Mouse (Mus musculus) heart, embryonic 12.5 days (tissue): ENCODE results near the gene Parp14. TPM values are rescaled to one million over a fixed set of nuclear protein-coding genes. Genes with fewer than 3 reads are reported as not detected.

ENCODE experiments used
- ATAC-seq: fragments of 200-750 bp; cut with Nextera tagmentation; 2 replicates; pipeline ENCODE4 v1.8.0; 2017; ENCODE audit warnings: moderate TSS enrichment, moderate library complexity; ENCODE audit not compliant: insufficient number of reproducible peaks, low FRiP score
- H3K27ac ChIP-seq: fragments of 300-500 bp; sonication (generic); 2 replicates; pipeline ENCODE4 v1.5.1; 2016; ENCODE audit warnings: mild to moderate bottlenecking, moderate library complexity; ENCODE audit not compliant: poor library complexity, severe bottlenecking
- H3K27me3 ChIP-seq: fragments of 300-500 bp; sonication (generic); replicated peaks from 2 replicates; pipeline ENCODE4 v1.6.1; 2016; ENCODE audit warnings: mild to moderate bottlenecking, moderate library complexity
- H3K36me3 ChIP-seq: fragments of 300-500 bp; sonication (generic); 2 replicates; pipeline ENCODE4 v1.6.1; 2016; ENCODE audit warnings: mild to moderate bottlenecking, moderate library complexity
- H3K4me1 ChIP-seq: fragments of 300-500 bp; sonication (generic); replicated peaks from 2 replicates; pipeline ENCODE4 v1.6.1; 2016; ENCODE audit warnings: mild to moderate bottlenecking
- H3K4me2 ChIP-seq: fragments of 300-500 bp; sonication (generic); 2 replicates; pipeline ENCODE4 v1.6.1; 2016; ENCODE audit warnings: mild to moderate bottlenecking, moderate library complexity
- H3K4me3 ChIP-seq: fragments of 300-500 bp; sonication (generic); 2 replicates; pipeline ENCODE4 v1.5.1; 2016; ENCODE audit warnings: mild to moderate bottlenecking
- H3K9ac ChIP-seq: fragments of 300-500 bp; sonication (generic); 2 replicates; pipeline ENCODE4 v1.6.1; 2016; ENCODE audit warnings: mild to moderate bottlenecking, moderate library complexity
- H3K9me3 ChIP-seq: fragments of 300-500 bp; sonication (generic); replicated peaks from 2 replicates; pipeline ENCODE4 v1.6.1; 2016; ENCODE audit warnings: mild to moderate bottlenecking, moderate library complexity
- WGBS: fragments of 180-500 bp; shearing (Covaris S2); methylation state at CpG from one replicate; pipeline ENCODE4 v1.1.7; 2016; 5-methylcytosine and 5-hydroxymethylcytosine counted together
- polyA plus RNA-seq: library from polyadenylated mRNA; unstranded; fragments of >200 nt; fragmentation: Nextera tagmentation; extraction: Ambion mirVana; gene quantifications from 2 replicates; pipeline ENCODE4 v1.2.1, GENCODE M21; 2016

Parp14 gene
- polyA plus RNA-seq, 1 experiment from 2014 or later = 0.72 TPM

GRCm38 (mm10) chr16:35869656-35870055 lies 1.7 kb downstream of the Parp14 start:
- 63% methylated on average over 6 of the region's 6 CpGs for WGBS
- no peak overlapping the region for H3K9ac ChIP-seq
- ATAC-seq = no peak
- H3K27me3 ChIP-seq = peaks cover 17% of the 10 kb centered on the region
- peaks cover 13% of the 10 kb centered on the region for H3K4me1 ChIP-seq
- H3K4me2 ChIP-seq = no peak overlapping the region
- no peak overlapping the region for H3K4me3 ChIP-seq
- H3K9me3 ChIP-seq = no peaks in the 10 kb centered on the region
- no peaks in the 10 kb centered on the region for H3K36me3 ChIP-seq
- H3K27ac ChIP-seq = no peak overlapping the region

- peaks cover 17% of the 10 kb centered on the region for H3K27me3 ChIP-seq
- no peak for ATAC-seq
- H3K4me2 ChIP-seq = peak overlapping the region; percentile 42
- no peak overlapping the region for H3K9ac ChIP-seq
- 26% methylated on average over 3 of the region's 3 CpGs for WGBS
- H3K27ac ChIP-seq = no peak overlapping the region
- peaks cover 13% of the 10 kb centered on the region for H3K4me1 ChIP-seq
- no peak overlapping the region for H3K4me3 ChIP-seq
- no peaks in the 10 kb centered on the region for H3K9me3 ChIP-seq
- H3K36me3 ChIP-seq = no peaks in the 10 kb centered on the region
Measured at GRCm38 (mm10) chr16:35869126-35869525, 2.2 kb downstream of the Parp14 start.

GRCm38 (mm10) chr16:35867726-35868125 lies 3.6 kb downstream of the Parp14 start:
- Histone ChIP-seq H3K36me3 (no peaks in the 10 kb centered on the region), H3K9me3 (no peaks in the 10 kb centered on the region), H3K4me2 (no peak overlapping the region), H3K27me3 (peaks cover 9% of the 10 kb centered on the region), H3K4me1 (peaks cover 13% of the 10 kb centered on the region), H3K4me3 (no peak overlapping the region), H3K9ac (no peak overlapping the region), H3K27ac (no peak overlapping the region)
- ATAC-seq = no peak
- WGBS = 61% methylated on average over 11 of the region's 11 CpGs

GRCm38 (mm10) chr16:35862057-35862456 lies 9.3 kb downstream of the Parp14 start:
- peaks cover 6% of the 10 kb centered on the region; the same call in 1 of the 2 replicates for H3K9me3 ChIP-seq
- H3K4me2 ChIP-seq = no peak overlapping the region
- H3K4me3 ChIP-seq = no peak overlapping the region
- H3K9ac ChIP-seq = no peak overlapping the region
- no peak overlapping the region for H3K27ac ChIP-seq
- 77% methylated on average over 1 of the region's 1 CpGs for WGBS
- no peaks in the 10 kb centered on the region; the same call in 1 of the 2 replicates for H3K27me3 ChIP-seq
- no peak for ATAC-seq
- H3K36me3 ChIP-seq = no peaks in the 10 kb centered on the region
- peaks cover 4% of the 10 kb centered on the region; the same call in 1 of the 2 replicates for H3K4me1 ChIP-seq

- Histone ChIP-seq H3K9me3 (peaks cover 6% of the 10 kb centered on the region; the same call in 1 of the 2 replicates), H3K9ac (no peak overlapping the region), H3K4me3 (no peak overlapping the region), H3K4me1 (peaks cover 8% of the 10 kb centered on the region; the same call in 1 of the 2 replicates), H3K4me2 (no peak overlapping the region), H3K36me3 (no peaks in the 10 kb centered on the region), H3K27me3 (no peaks in the 10 kb centered on the region; the same call in 1 of the 2 replicates), H3K27ac (no peak overlapping the region)
- ATAC-seq = no peak
- 57% methylated on average over 16 of the region's 16 CpGs for WGBS
Measured at GRCm38 (mm10) chr16:35860236-35860635, 11.1 kb downstream of the Parp14 start.

- WGBS = 36% methylated on average over 18 of the region's 18 CpGs
- Histone ChIP-seq H3K9me3 (peaks cover 4% of the 10 kb centered on the region; the same call in 1 of the 2 replicates), H3K27ac (no peak overlapping the region), H3K36me3 (no peaks in the 10 kb centered on the region), H3K27me3 (no peaks in the 10 kb centered on the region), H3K9ac (no peak overlapping the region), H3K4me3 (no peak overlapping the region), H3K4me2 (no peak overlapping the region), H3K4me1 (peaks cover 8% of the 10 kb centered on the region; the same call in 1 of the 2 replicates)
- peak; percentile 48; the same call in 1 of the 2 replicates for ATAC-seq
Measured at GRCm38 (mm10) chr16:35856766-35857165, 14.6 kb downstream of the Parp14 start.

GRCm38 (mm10) chr16:35855846-35856245 lies 15.5 kb downstream of the Parp14 start:
- Histone ChIP-seq H3K4me1 (peaks cover 8% of the 10 kb centered on the region; the same call in 1 of the 2 replicates), H3K4me2 (no peak overlapping the region), H3K27ac (no peak overlapping the region), H3K4me3 (no peak overlapping the region), H3K36me3 (no peaks in the 10 kb centered on the region), H3K27me3 (no peaks in the 10 kb centered on the region), H3K9ac (no peak overlapping the region), H3K9me3 (no peaks in the 10 kb centered on the region)
- ATAC-seq = no peak
- WGBS = 63% methylated on average over 4 of the region's 4 CpGs

- Histone ChIP-seq H3K4me1 (no peaks in the 10 kb centered on the region), H3K27ac (no peak overlapping the region), H3K9ac (no peak overlapping the region), H3K9me3 (no peaks in the 10 kb centered on the region), H3K27me3 (no peaks in the 10 kb centered on the region), H3K4me2 (no peak overlapping the region), H3K4me3 (no peak overlapping the region), H3K36me3 (no peaks in the 10 kb centered on the region)
- ATAC-seq = no peak
Measured at GRCm38 (mm10) chr16:35847138-35847537, 24.2 kb downstream of the Parp14 start.

GRCm38 (mm10) chr16:35839680-35840079 lies 31.7 kb downstream of the Parp14 start:
- no peak overlapping the region for H3K9ac ChIP-seq
- 24% methylated on average over 1 of the region's 1 CpGs for WGBS
- no peak for ATAC-seq
- H3K4me1 ChIP-seq = no peaks in the 10 kb centered on the region
- no peaks in the 10 kb centered on the region for H3K9me3 ChIP-seq
- H3K27me3 ChIP-seq = no peaks in the 10 kb centered on the region
- no peaks in the 10 kb centered on the region for H3K36me3 ChIP-seq
- no peak overlapping the region for H3K4me3 ChIP-seq
- H3K4me2 ChIP-seq = no peak overlapping the region
- no peak overlapping the region for H3K27ac ChIP-seq

GRCm38 (mm10) chr16:35834653-35835052 lies 36.7 kb downstream of the Parp14 start:
- H3K9me3 ChIP-seq = no peaks in the 10 kb centered on the region
- no peak overlapping the region for H3K9ac ChIP-seq
- ATAC-seq = no peak
- no peaks in the 10 kb centered on the region for H3K36me3 ChIP-seq
- H3K4me2 ChIP-seq = no peak overlapping the region
- no peak overlapping the region for H3K4me3 ChIP-seq
- H3K27me3 ChIP-seq = no peaks in the 10 kb centered on the region
- H3K4me1 ChIP-seq = no peaks in the 10 kb centered on the region
- 82% methylated on average over 8 of the region's 8 CpGs for WGBS
- H3K27ac ChIP-seq = no peak overlapping the region

- no peak for ATAC-seq
- H3K36me3 ChIP-seq = peaks cover 1% of the 10 kb centered on the region; the same call in 1 of the 2 replicates
- H3K9me3 ChIP-seq = no peaks in the 10 kb centered on the region
- H3K27me3 ChIP-seq = no peaks in the 10 kb centered on the region
- H3K4me2 ChIP-seq = no peak overlapping the region
- H3K27ac ChIP-seq = no peak overlapping the region
- H3K4me1 ChIP-seq = no peaks in the 10 kb centered on the region
- H3K4me3 ChIP-seq = no peak overlapping the region
- WGBS = 75% methylated on average over 3 of the region's 3 CpGs
- H3K9ac ChIP-seq = no peak overlapping the region
Measured at GRCm38 (mm10) chr16:35832926-35833325, 38.4 kb downstream of the Parp14 start.

GRCm38 (mm10) chr16:35829999-35830398 lies 41.3 kb downstream of the Parp14 start:
- WGBS = 23% methylated on average over 7 of the region's 7 CpGs
- Histone ChIP-seq H3K27me3 (no peaks in the 10 kb centered on the region), H3K27ac (no peak overlapping the region), H3K4me1 (no peaks in the 10 kb centered on the region), H3K4me3 (no peak overlapping the region), H3K9me3 (0 out of 2 replicates have a peak, but pooled peaks cover 2% of the 10 kb centered on the region), H3K4me2 (no peak overlapping the region), H3K36me3 (peaks cover 26% of the 10 kb centered on the region), H3K9ac (no peak overlapping the region)
- ATAC-seq = no peak
